Mouse (Mus musculus): ENCODE measurements around the gene Mospd3. TPM values are rescaled to one million over a fixed set of nuclear protein-coding genes. Genes with fewer than 3 reads are reported as not detected.

Mospd3 gene
- total RNA-seq, 1 experiment = 12.9 TPM

DNA sequence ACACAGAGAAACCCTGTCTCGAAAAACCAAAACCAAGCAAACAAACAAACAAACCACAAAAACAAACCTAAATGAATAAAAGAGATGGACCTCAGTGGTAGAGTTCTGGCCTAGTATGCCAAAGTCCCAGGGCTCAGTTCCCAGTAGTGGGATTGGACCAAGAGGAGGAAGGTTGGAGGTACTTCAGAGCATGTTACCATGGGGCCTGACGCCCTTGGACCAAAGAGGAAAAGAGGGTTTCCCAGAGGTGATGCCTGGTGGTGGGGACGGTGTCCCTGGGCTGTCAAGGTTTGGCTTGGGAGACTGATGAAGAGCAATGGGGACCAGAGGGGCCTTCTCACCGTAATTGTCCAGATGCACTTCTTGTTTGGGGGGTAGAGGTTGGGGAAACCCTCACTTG is 9.2 kb upstream of the Mospd3 start:
- Histone ChIP-seq H3K4me1 (ENCODE audit: control insufficient read depth in 2 of 2, insufficient read depth in 2 of 2, low read length in 2 of 2, poor library complexity in 1 of 2) (peaks cover 4 to 53% of the 10 kb centered on the region in 2 experiments; a peak in 3 of 4 replicates), H3K4me3 (ENCODE audit: insufficient read depth in 1 of 2, low read depth in 1 of 2, low read length in 2 of 2, poor library complexity in 1 of 2, severe bottlenecking in 1 of 2) (peak overlapping the region; percentile 63 to 70), H3K27ac (ENCODE audit: insufficient read depth, low read depth, low read length, poor library complexity, severe bottlenecking) (peak overlapping the region; percentile 75), H3K9me3 (ENCODE audit: control insufficient read depth, insufficient read depth, low read depth, low read length) (no peaks in the 10 kb centered on the region), H3K36me3 (ENCODE audit: control insufficient read depth, insufficient read depth, low read length, poor library complexity, severe bottlenecking) (peaks cover 18% of the 10 kb centered on the region), H3K9ac (ENCODE audit: insufficient read depth, low read depth, low read length, poor library complexity, severe bottlenecking) (peak overlapping the region; percentile 72; the same call in 1 of the 2 replicates)
- DNase-seq (ENCODE audit: low read depth, low spot score) = no peak
- TF ChIP-seq ZC3H11A (IDR thresholded peaks at IDR 0.05; ENCODE audit: borderline replicate concordance, low read depth, low read length) = no peak
- TF ChIP-seq ZNF384 (IDR thresholded peaks at IDR 0.05; ENCODE audit: low read depth, low read length) = no peak
- no peak for TF ChIP-seq MAFK (IDR thresholded peaks at IDR 0.05; ENCODE audit: insufficient read depth, low read depth, low read length)
- no peak for TF ChIP-seq CHD2 (IDR thresholded peaks at IDR 0.05; ENCODE audit: low read depth, low read length)
- in situ Hi-C loops (cut with MboI; ENCODE audit: low sequenced_read_pairs in 2 of 2, unreplicated experiment in 2 of 2) = no loop called here

DNA sequence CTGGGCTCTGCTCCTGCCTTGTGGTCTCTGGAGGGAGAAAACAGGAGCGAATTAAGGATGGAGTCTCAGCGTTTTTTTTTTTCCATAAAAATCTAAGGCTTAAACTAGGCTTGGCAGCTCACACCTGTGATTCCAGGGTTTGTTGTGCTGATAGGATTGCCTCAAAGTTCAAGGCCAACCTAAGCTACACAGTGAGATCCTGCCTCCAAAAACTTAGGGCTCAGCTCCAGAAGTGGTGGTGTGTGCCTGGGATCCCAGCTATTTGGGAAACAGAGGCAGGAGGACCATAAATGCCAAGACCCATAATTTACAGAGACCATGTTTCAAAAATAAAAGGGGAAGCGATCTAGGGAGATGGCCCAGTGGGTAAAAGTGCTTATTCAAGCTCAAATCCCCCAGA is 8.4 kb upstream of the Mospd3 start:
- peak overlapping the region; percentile 78; the same call in 1 of the 2 replicates for H3K9ac ChIP-seq (ENCODE audit: insufficient read depth, low read depth, low read length, poor library complexity, severe bottlenecking)
- H3K9me3 ChIP-seq (ENCODE audit: control insufficient read depth, insufficient read depth, low read depth, low read length) = no peaks in the 10 kb centered on the region
- H3K27ac ChIP-seq (ENCODE audit: insufficient read depth, low read depth, low read length, poor library complexity, severe bottlenecking) = peak overlapping the region; percentile 10; the same call in 1 of the 2 replicates
- DNase-seq (ENCODE audit: low read depth, low spot score) = no peak
- H3K4me3 ChIP-seq (ENCODE audit: insufficient read depth in 1 of 2, low read depth in 1 of 2, low read length in 2 of 2, poor library complexity in 1 of 2, severe bottlenecking in 1 of 2) = peak overlapping the region; percentile 65 to 70; a peak in 2 of 4 replicates
- TF ChIP-seq ZNF384 (IDR thresholded peaks at IDR 0.05; ENCODE audit: low read depth, low read length) (no peak), CHD2 (IDR thresholded peaks at IDR 0.05; ENCODE audit: low read depth, low read length) (no peak), ZC3H11A (IDR thresholded peaks at IDR 0.05; ENCODE audit: borderline replicate concordance, low read depth, low read length) (no peak), HCFC1 (IDR thresholded peaks at IDR 0.05; ENCODE audit: borderline replicate concordance, insufficient read depth, low read length) (no peak), MAFK (IDR thresholded peaks at IDR 0.05; ENCODE audit: insufficient read depth, low read depth, low read length) (no peak)
- peaks cover 4 to 53% of the 10 kb centered on the region in 2 experiments; a peak in 3 of 4 replicates for H3K4me1 ChIP-seq (ENCODE audit: control insufficient read depth in 2 of 2, insufficient read depth in 2 of 2, low read length in 2 of 2, poor library complexity in 1 of 2)
- peaks cover 20% of the 10 kb centered on the region for H3K36me3 ChIP-seq (ENCODE audit: control insufficient read depth, insufficient read depth, low read length, poor library complexity, severe bottlenecking)
- in situ Hi-C loops (cut with MboI; ENCODE audit: low sequenced_read_pairs in 2 of 2, unreplicated experiment in 2 of 2) = no loop called here

DNA sequence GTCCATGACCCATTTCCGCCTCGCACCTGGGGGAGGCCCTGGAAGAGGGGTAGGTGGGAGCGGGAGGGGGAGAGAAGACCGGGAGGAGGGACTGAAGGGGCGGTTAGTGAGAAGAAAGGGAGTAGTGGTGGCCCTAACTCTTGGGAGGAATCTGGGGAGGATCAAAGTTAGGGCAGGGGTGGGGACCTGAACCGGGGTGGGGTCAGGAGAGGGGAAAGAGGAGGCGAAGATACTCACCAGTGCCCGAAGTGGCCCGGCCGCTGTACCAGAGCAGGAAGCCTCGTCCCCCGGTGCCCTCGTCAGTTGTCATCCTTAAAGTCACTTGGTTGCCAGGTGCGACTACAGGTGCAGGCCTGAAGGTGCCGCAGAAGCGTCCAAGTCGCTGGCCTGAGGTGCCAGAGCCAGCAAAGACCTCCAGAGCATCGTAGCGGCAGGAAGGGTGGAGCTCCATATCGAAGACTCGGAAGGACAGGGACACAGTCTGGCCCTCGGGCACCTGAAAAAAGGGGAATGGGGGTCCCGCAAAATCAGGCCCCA is 7.9 kb upstream of the Mospd3 start:
- Histone ChIP-seq H3K4me1 (ENCODE audit: control insufficient read depth in 2 of 2, insufficient read depth in 2 of 2, low read length in 2 of 2, poor library complexity in 1 of 2) (peaks cover 4 to 47% of the 10 kb centered on the region in 2 experiments; a peak in 3 of 4 replicates), H3K36me3 (ENCODE audit: control insufficient read depth, insufficient read depth, low read length, poor library complexity, severe bottlenecking) (peaks cover 20% of the 10 kb centered on the region), H3K9me3 (ENCODE audit: control insufficient read depth, insufficient read depth, low read depth, low read length) (no peaks in the 10 kb centered on the region), H3K27ac (ENCODE audit: insufficient read depth, low read depth, low read length, poor library complexity, severe bottlenecking) (peak overlapping the region; percentile 62), H3K9ac (ENCODE audit: insufficient read depth, low read depth, low read length, poor library complexity, severe bottlenecking) (peak overlapping the region; percentile 78), H3K4me3 (ENCODE audit: insufficient read depth in 1 of 2, low read depth in 1 of 2, low read length in 2 of 2, poor library complexity in 1 of 2, severe bottlenecking in 1 of 2) (peak overlapping the region; percentile 65 to 70)
- in situ Hi-C loops (cut with MboI; ENCODE audit: low sequenced_read_pairs in 2 of 2, unreplicated experiment in 2 of 2) = no loop called here
- no peak for TF ChIP-seq CHD2 (IDR thresholded peaks at IDR 0.05; ENCODE audit: low read depth, low read length)
- no peak for TF ChIP-seq ZC3H11A (IDR thresholded peaks at IDR 0.05; ENCODE audit: borderline replicate concordance, low read depth, low read length)
- no peak for DNase-seq (ENCODE audit: low read depth, low spot score)

DNA sequence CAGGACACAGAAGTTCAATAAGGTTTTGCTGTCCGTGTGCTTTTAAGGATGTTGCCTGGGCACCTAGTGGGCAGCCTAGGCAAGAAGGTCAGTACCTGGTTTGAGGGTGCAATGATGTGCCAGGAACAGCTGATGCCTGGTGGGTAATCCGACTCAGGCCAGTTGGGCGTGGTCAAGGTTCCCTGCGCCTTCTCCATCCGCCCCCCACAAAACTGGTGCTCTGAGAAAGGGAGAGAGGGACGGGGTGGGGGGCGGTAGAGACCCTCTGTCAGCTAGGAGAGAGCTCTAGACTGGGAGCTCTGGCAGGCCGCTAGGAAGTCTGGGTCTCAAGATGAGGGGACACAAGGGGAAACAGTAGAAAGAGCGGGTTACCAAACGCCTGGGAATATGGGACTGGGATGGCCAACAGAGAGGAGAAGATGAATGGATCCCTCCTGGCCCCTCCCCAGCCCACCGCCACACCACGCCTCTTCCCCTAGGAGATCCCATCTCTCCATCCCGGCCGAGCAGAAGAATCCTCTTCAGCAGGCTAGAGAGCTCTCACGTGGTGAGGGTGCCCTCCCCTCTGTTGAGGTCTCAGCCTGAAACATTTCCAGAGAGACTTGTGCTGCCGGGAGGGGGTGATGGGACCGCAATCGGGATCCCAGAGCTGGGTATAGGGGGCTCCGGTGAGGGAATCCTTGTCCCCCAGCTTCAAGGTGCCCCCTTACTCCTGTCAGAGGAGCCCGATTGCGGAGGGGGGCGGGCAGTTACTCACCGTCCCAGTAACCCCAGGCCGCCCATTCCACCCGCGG is 7.2 kb upstream of the Mospd3 start:
- Histone ChIP-seq H3K4me3 (ENCODE audit: insufficient read depth in 1 of 2, low read depth in 1 of 2, low read length in 2 of 2, poor library complexity in 1 of 2, severe bottlenecking in 1 of 2) (peak overlapping the region; percentile 65 to 70), H3K9ac (ENCODE audit: insufficient read depth, low read depth, low read length, poor library complexity, severe bottlenecking) (peak overlapping the region; percentile 78), H3K27ac (ENCODE audit: insufficient read depth, low read depth, low read length, poor library complexity, severe bottlenecking) (peak overlapping the region; percentile 62), H3K9me3 (ENCODE audit: control insufficient read depth, insufficient read depth, low read depth, low read length) (no peaks in the 10 kb centered on the region), H3K4me1 (ENCODE audit: control insufficient read depth in 2 of 2, insufficient read depth in 2 of 2, low read length in 2 of 2, poor library complexity in 1 of 2) (peaks cover 4 to 41% of the 10 kb centered on the region in 2 experiments; a peak in 3 of 4 replicates), H3K36me3 (ENCODE audit: control insufficient read depth, insufficient read depth, low read length, poor library complexity, severe bottlenecking) (peaks cover 20% of the 10 kb centered on the region)
- TF ChIP-seq MAFK (IDR thresholded peaks at IDR 0.05; ENCODE audit: insufficient read depth, low read depth, low read length) (no peak), CHD2 (IDR thresholded peaks at IDR 0.05; ENCODE audit: low read depth, low read length) (no peak), ZC3H11A (IDR thresholded peaks at IDR 0.05; ENCODE audit: borderline replicate concordance, low read depth, low read length) (no peak), ZNF384 (IDR thresholded peaks at IDR 0.05; ENCODE audit: low read depth, low read length) (no peak), HCFC1 (IDR thresholded peaks at IDR 0.05; ENCODE audit: borderline replicate concordance, insufficient read depth, low read length) (no peak)
- in situ Hi-C loops (cut with MboI; ENCODE audit: low sequenced_read_pairs in 2 of 2, unreplicated experiment in 2 of 2) = no loop called here
- no peak for DNase-seq (ENCODE audit: low read depth, low spot score)

All from ES-E14 (cell line).